Mouse (Mus musculus) stomach, postnatal 0 days (tissue): ENCODE data around the gene Prkd2. TPM values are rescaled to one million over a fixed set of nuclear protein-coding genes. Genes with fewer than 3 reads are reported as not detected.

Experiments
- ATAC-seq: fragments of 200-750 bp; cut with Nextera tagmentation; 2 replicates; pipeline ENCODE4 v1.8.0; 2017; ENCODE audit not compliant: low FRiP score, low TSS enrichment
- DNase-seq: peaks from one replicate; pipeline ENCODE4 v3.0.0-alpha.2; 2016; ENCODE audit warnings: low spot score
- H3K27ac ChIP-seq: fragments of 300-500 bp; sonication (generic); replicated peaks from 2 replicates; pipeline ENCODE4 v1.5.1; 2014; ENCODE audit warnings: mild to moderate bottlenecking, control low read depth
- H3K27me3 ChIP-seq: fragments of 300-500 bp; sonication (generic); 2 replicates; pipeline ENCODE4 v1.6.1; 2014; ENCODE audit warnings: low read length; ENCODE audit not compliant: control insufficient read depth, insufficient read depth
- H3K36me3 ChIP-seq: fragments of 300-500 bp; sonication (generic); 2 replicates; pipeline ENCODE4 v1.6.1; 2014; ENCODE audit warnings: low read length, mixed read lengths; ENCODE audit not compliant: control insufficient read depth, insufficient read depth
- H3K4me1 ChIP-seq: fragments of 300-500 bp; sonication (generic); replicated peaks from 2 replicates; pipeline ENCODE4 v1.6.1; 2014; ENCODE audit warnings: antibody characterized with exemption; ENCODE audit not compliant: control insufficient read depth, insufficient read depth
- H3K4me2 ChIP-seq: fragments of 300-500 bp; sonication (generic); replicated peaks from 2 replicates; pipeline ENCODE4 v1.6.1; 2014; ENCODE audit warnings: low read depth, mild to moderate bottlenecking, control low read depth, moderate library complexity
- H3K4me3 ChIP-seq: fragments of 300-500 bp; sonication (generic); 2 replicates; pipeline ENCODE4 v1.5.1; 2014; ENCODE audit warnings: low read depth, low read length, control low read depth
- H3K9ac ChIP-seq: fragments of 300-500 bp; sonication (generic); 2 replicates; pipeline ENCODE4 v1.6.1; 2014; ENCODE audit warnings: mild to moderate bottlenecking, low read length, control low read depth, mixed read lengths
- H3K9me3 ChIP-seq: fragments of 300-500 bp; sonication (generic); 2 replicates; pipeline ENCODE4 v1.6.1; 2016; ENCODE audit warnings: low read length; ENCODE audit not compliant: control insufficient read depth
- CTCF ChIP-seq: IDR thresholded peaks from 2 replicates; pipeline ENCODE4 v1.5.1; 2016; ENCODE audit warnings: antibody characterized with exemption, low read depth, mild to moderate bottlenecking, moderate library complexity
- EP300 ChIP-seq: optimal IDR thresholded peaks from 2 replicates; pipeline ENCODE3; 2016; ENCODE audit warnings: antibody characterized with exemption
- WGBS: fragments of 180-500 bp; shearing (Covaris S2); extraction: QIAGEN DNeasy Blood & Tissue Kit; methylation state at CpG from one replicate; pipeline ENCODE4 v1.1.7; 2014; 5-methylcytosine and 5-hydroxymethylcytosine counted together
- polyA plus RNA-seq: library from polyadenylated mRNA; unstranded; fragments of >200 nt; fragmentation: Nextera tagmentation; extraction: Ambion mirVana; gene quantifications from 2 replicates; pipeline ENCODE4 v1.2.1, GENCODE M21; 2015

The Prkd2 gene
- polyA plus RNA-seq, 1 experiment from 2014 or later, result 7.5 TPM

DNA sequence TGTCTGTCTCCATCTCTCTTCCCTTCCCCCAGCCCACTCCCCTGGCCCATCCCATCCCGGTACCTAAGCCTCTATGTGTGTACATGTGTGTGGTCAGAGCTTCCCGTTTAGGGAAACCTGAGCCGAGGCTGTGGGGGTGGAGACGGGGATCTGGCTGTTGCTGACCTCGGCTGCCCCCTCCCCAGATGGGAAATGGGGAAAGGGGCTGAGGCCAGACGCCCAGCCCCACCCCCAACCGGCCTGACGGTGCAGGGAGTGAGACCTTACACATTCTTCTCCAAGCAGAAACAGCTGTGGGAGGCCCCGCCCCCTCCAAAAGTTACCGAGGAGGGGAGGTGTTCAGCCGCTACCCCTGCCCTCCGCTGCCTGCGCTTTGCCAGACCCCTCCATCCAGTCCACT lies 33.9 kb downstream of the Prkd2 start:
- H3K4me2 ChIP-seq, result peak overlapping the region; percentile 77
- H3K4me1 ChIP-seq, result peaks cover 3% of the 10 kb centered on the region; the same call in 1 of the 2 replicates
- H3K4me3 ChIP-seq, result peak overlapping the region; percentile 70
- DNase-seq (peak; percentile 35), ATAC-seq (no peak)
- 6% methylated on average over 12 of the region's 13 CpGs for WGBS
- no peaks in the 10 kb centered on the region for H3K36me3 ChIP-seq
- H3K9me3 ChIP-seq, result no peaks in the 10 kb centered on the region
- no peak for TF ChIP-seq CTCF
- no peak for TF ChIP-seq EP300
- peak overlapping the region; percentile 53 for H3K27ac ChIP-seq
- H3K9ac ChIP-seq, result peak overlapping the region; percentile 39
- H3K27me3 ChIP-seq, result no peaks in the 10 kb centered on the region

DNA sequence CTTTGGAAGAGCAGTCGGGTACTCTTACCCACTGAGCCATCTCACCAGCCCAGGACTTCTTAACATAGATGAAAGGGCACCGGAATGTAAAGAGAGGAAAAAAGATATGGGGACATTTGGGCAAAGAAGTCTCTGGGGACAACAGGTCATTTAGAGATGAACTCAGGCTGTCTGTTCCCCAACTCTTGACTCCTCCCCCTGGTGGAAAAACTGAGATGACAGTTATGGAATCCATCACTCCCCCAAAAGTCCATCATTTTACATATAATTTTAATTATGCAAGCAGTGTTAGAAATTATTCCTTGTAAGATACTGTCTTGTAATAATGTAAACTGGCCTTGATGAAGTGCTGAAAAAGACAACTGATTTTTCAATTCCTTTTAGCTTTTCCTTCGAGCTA lies 35.0 kb downstream of the Prkd2 start:
- ATAC-seq, result no peak
- 80% methylated on average over 3 of the region's 3 CpGs for WGBS
- TF ChIP-seq CTCF (no peak), EP300 (no peak)
- H3K27ac ChIP-seq, result no peak overlapping the region
- no peak for DNase-seq
- H3K9me3 ChIP-seq, result no peaks in the 10 kb centered on the region
- H3K4me1 ChIP-seq, result peaks cover 3% of the 10 kb centered on the region; the same call in 1 of the 2 replicates
- no peak overlapping the region for H3K9ac ChIP-seq
- no peak overlapping the region for H3K4me3 ChIP-seq
- no peaks in the 10 kb centered on the region for H3K36me3 ChIP-seq
- H3K27me3 ChIP-seq, result no peaks in the 10 kb centered on the region
- no peak overlapping the region for H3K4me2 ChIP-seq

DNA sequence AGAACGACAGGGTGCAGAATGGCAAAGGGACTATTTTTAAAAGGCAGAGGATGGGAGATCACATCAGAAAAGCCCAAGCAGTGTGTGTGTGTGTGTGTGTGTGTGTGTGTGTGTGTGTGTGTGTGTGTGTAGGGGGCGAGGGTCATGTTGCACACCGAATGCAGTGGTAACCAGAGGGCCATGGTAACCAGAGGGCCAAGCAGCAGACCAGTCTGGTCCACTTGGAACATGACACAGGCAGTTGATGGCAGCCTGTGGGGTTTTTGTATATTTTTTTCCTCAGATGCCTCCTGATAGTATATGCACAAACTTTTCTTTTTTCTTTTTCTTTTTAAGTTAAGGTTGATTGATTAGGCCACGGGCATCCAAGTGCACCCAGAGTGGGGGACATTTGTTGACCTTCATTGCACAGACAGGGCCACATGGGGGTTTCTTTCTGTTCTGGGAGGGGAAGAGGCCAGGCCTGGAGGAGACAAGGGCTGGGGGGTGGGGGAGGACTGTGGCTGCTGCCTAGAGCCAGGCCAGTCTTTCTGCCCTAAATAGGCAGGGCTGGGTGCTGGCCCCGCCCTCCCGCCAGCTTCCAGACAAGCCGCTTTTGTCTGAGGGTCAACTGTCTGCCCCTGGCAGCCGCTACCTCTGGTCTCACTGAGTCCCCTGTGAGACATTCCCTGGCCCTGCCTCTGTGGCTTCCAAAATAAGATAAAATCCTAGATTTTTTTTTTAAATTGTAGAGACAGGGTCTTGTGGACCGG lies 37.3 kb downstream of the Prkd2 start:
- peaks cover 3% of the 10 kb centered on the region; the same call in 1 of the 2 replicates for H3K4me1 ChIP-seq
- peaks cover 3% of the 10 kb centered on the region; the same call in 1 of the 2 replicates for H3K36me3 ChIP-seq
- no peaks in the 10 kb centered on the region for H3K9me3 ChIP-seq
- 34% methylated on average over 9 of the region's 9 CpGs for WGBS
- no peak for TF ChIP-seq CTCF
- peak; percentile 39 for TF ChIP-seq EP300
- H3K27me3 ChIP-seq, result no peaks in the 10 kb centered on the region
- ATAC-seq, result peak; percentile 35; the same call in 1 of the 2 replicates
- H3K9ac ChIP-seq, result no peak overlapping the region
- H3K4me3 ChIP-seq, result no peak overlapping the region
- no peak overlapping the region for H3K4me2 ChIP-seq
- peak; percentile 49 for DNase-seq
- peak overlapping the region; percentile 56 for H3K27ac ChIP-seq

DNA sequence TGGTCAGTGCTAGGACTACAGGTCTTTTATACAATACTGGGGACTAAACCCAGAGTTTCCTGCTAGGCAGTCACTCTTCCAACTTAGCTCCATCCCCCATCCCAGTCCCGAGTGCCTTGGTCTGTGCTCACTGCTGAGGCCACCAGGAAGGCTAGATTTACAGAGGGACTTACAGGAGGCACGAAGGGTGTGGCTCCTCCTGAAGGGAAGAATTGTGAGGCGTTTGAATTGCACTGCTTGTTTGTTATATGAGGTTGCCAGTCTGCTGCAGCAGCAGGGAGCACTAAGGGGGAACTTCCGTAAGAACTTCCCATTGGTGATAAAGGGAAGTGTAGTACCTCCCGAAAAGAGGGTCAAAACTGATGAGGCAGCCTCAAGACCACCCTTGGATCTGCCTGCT lies 37.9 kb downstream of the Prkd2 start:
- Histone ChIP-seq H3K4me3 (no peak overlapping the region), H3K27ac (peak overlapping the region; percentile 56), H3K36me3 (peaks cover 9% of the 10 kb centered on the region), H3K4me1 (peaks cover 3% of the 10 kb centered on the region; the same call in 1 of the 2 replicates), H3K4me2 (no peak overlapping the region), H3K9me3 (peaks cover 2% of the 10 kb centered on the region), H3K9ac (no peak overlapping the region), H3K27me3 (no peaks in the 10 kb centered on the region)
- no peak for TF ChIP-seq CTCF
- no peak for TF ChIP-seq EP300
- 20% methylated on average over 5 of the region's 5 CpGs for WGBS
- DNase-seq (no peak), ATAC-seq (no peak)

DNA sequence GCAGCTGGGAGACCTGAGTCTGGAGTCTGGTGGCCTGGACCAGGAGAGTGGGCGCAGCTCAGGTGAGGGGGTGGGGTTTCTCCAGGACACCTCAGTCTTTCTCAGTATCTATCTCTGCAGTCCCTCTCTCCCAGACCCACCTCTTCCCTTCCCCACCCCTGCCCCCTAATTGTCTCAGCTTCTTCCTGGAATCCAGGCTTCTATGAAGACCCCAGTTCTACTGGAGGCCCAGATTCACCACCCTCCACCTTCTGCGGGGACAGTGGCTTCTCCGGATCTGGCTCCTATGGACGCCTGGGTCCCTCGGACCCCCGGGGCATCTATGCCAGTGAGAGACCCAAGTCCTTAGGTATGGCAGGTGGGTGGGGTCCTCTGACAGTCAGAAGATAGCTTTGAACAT lies 40.5 kb downstream of the Prkd2 start:
- H3K4me1 ChIP-seq, result peaks cover 3% of the 10 kb centered on the region; the same call in 1 of the 2 replicates
- H3K4me3 ChIP-seq, result no peak overlapping the region
- DNase-seq (no peak), ATAC-seq (no peak)
- no peak overlapping the region for H3K4me2 ChIP-seq
- peaks cover 8% of the 10 kb centered on the region for H3K9me3 ChIP-seq
- 91% methylated on average over 6 of the region's 6 CpGs for WGBS
- no peak overlapping the region for H3K27ac ChIP-seq
- H3K27me3 ChIP-seq, result no peaks in the 10 kb centered on the region
- H3K9ac ChIP-seq, result no peak overlapping the region
- H3K36me3 ChIP-seq, result peaks cover 15% of the 10 kb centered on the region
- no peak for TF ChIP-seq CTCF
- TF ChIP-seq EP300, result no peak

DNA sequence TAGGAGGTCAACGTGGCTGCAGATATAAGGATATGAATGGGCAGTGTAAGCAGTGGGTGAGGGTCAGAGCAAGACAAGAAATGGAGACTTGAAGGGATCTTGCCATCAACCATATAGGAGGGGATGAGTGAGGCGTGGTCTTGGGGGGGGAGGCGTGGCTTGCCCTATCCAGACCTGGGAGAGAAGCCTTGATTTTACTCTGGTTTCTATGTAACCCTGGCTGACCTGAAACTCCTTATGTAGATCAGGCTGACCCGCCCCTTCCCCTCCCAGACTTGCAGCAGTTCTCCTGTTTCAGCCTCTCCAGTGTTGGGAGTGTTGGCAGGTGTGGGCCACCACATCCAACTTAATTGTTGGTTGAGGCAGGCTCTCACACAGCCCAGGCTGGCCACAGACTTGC lies 41.6 kb downstream of the Prkd2 start:
- DNase-seq, result no peak
- no peak overlapping the region for H3K4me3 ChIP-seq
- TF ChIP-seq EP300 (no peak), CTCF (no peak)
- peaks cover 8% of the 10 kb centered on the region for H3K9me3 ChIP-seq
- H3K4me1 ChIP-seq, result peaks cover 3% of the 10 kb centered on the region; the same call in 1 of the 2 replicates
- WGBS, result 83% methylated on average over 4 of the region's 4 CpGs
- no peak overlapping the region for H3K9ac ChIP-seq
- no peak overlapping the region for H3K27ac ChIP-seq
- ATAC-seq, result no peak
- no peak overlapping the region for H3K4me2 ChIP-seq
- H3K36me3 ChIP-seq, result peaks cover 15% of the 10 kb centered on the region
- H3K27me3 ChIP-seq, result no peaks in the 10 kb centered on the region
